Mouse (Mus musculus): ENCODE data around the gene Mblac1. TPM values are rescaled to one million over a fixed set of nuclear protein-coding genes. Genes with fewer than 3 reads are reported as not detected.
A peak's percentile ranks its signal among the peaks of the same experiment; 100 is the strongest.
"Not testable (repeated sequence)": the region's sequence is repeated elsewhere in the genome, so short reads cannot be mapped to it uniquely, and the experiment has no call there.

Mblac1 gene
- polyA plus RNA-seq, 2 experiments: 6.9 to 8.8 TPM

DNA sequence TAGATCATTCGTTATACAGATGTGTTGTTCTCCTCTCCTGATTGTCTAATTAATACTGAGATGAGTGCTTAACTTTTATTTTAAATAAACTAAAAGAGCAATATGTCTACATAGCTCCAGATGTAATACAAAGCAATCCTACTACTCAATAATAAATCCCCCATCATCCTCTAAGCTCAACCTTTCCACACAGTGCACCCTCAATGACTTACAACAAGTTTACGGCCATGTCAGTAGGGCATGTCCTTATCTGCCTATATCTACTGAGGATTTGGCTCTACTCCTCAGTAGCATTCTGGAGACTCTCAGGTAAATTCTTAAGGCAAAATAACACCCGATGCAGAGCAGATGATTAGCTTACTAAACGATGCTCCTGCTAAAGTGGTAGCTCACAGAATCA is 13.8 kb downstream of the Mblac1 start:
- Histone ChIP-seq H3K9me3 (ENCODE audit: control insufficient read depth, low read length) (peaks cover 7% of the 10 kb centered on the region; the same call in 1 of the 2 replicates), H3K4me3 (replicated peaks; ENCODE audit: low read length) (no peak overlapping the region), H3K4me1 (ENCODE audit: control insufficient read depth, insufficient read depth, low read length) (no peaks in the 10 kb centered on the region), H3K36me3 (ENCODE audit: control insufficient read depth, insufficient read depth, low read length) (no peaks in the 10 kb centered on the region), H3K9ac (ENCODE audit: low read depth, low read length, severe bottlenecking) (no peak overlapping the region), H3K4me2 (replicated peaks; ENCODE audit: low read depth, low read length, severe bottlenecking) (no peak overlapping the region), H3K27me3 (ENCODE audit: control insufficient read depth, insufficient read depth, low read length) (no peaks in the 10 kb centered on the region), H3K27ac (replicated peaks; ENCODE audit: low read depth, low read length) (no peak overlapping the region)
- no peak for TF ChIP-seq POLR2A (IDR thresholded peaks at IDR 0.05; ENCODE audit: borderline replicate concordance, extremely low read depth, insufficient read depth, insufficient read length)
- ATAC-seq (ENCODE audit: low FRiP score, low read depth) (no peak), DNase-seq (ENCODE audit: low spot score) (no peak)
- WGBS: 81% methylated on average over 4 of the region's 4 CpGs

DNA sequence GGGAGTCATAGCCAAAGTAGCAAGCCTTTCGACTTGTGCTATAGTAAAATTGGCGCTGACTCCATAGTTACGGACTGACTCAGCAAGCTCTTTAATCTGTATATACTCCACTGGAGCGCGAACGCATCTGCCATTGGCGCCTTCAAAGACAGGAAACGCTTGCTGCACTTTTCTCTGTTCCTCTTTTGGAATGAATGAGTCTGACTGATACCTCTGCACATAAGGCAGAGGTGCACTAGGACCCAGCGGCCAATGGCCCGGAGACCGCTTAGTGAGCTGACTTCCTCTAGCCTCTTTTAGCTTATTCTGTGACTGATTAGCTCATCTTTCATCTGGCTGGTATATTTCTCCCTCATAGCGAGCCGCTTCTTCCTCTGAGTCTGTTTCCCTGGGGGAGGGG is 22.5 kb downstream of the Mblac1 start:
- not testable (repeated sequence) for H3K4me1 ChIP-seq (ENCODE audit: control insufficient read depth, insufficient read depth, low read length); ATAC-seq (ENCODE audit: low FRiP score, low read depth); DNase-seq (ENCODE audit: low spot score); H3K9ac ChIP-seq (ENCODE audit: low read depth, low read length, severe bottlenecking); H3K9me3 ChIP-seq (ENCODE audit: control insufficient read depth, low read length); H3K4me3 ChIP-seq (replicated peaks; ENCODE audit: low read length); H3K27me3 ChIP-seq (ENCODE audit: control insufficient read depth, insufficient read depth, low read length); H3K4me2 ChIP-seq (replicated peaks; ENCODE audit: low read depth, low read length, severe bottlenecking); H3K27ac ChIP-seq (replicated peaks; ENCODE audit: low read depth, low read length); H3K36me3 ChIP-seq (ENCODE audit: control insufficient read depth, insufficient read depth, low read length)
- WGBS: 96% methylated on average over 13 of the region's 13 CpGs

DNA sequence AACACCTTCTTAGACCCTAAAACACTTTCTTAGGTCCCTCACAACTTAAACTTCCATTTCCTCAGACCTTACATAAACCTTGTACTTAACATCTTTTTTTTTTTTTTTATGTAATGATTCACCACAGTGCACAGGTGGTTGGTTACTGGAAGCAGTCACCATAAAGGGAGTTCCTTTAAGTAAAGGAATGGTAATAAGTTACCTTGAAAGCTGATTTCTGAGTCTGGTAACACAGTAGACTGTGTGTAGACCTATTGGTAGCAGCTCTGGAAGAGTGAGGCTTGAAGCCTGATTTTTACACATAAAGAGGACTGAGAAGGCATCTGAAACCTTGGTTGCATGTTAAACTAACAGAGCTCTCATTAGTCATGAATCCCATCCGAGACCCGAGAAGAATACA is 25.8 kb downstream of the Mblac1 start:
- 74% methylated on average over 2 of the region's 2 CpGs for WGBS
- DNase-seq (ENCODE audit: low spot score) (no peak), ATAC-seq (ENCODE audit: low FRiP score, low read depth) (no peak)
- TF ChIP-seq POLR2A (IDR thresholded peaks at IDR 0.05; ENCODE audit: borderline replicate concordance, extremely low read depth, insufficient read depth, insufficient read length): no peak
- H3K4me2 ChIP-seq (replicated peaks; ENCODE audit: low read depth, low read length, severe bottlenecking): no peak overlapping the region
- H3K9me3 ChIP-seq (ENCODE audit: control insufficient read depth, low read length): no peaks in the 10 kb centered on the region
- no peak overlapping the region for H3K9ac ChIP-seq (ENCODE audit: low read depth, low read length, severe bottlenecking)
- H3K36me3 ChIP-seq (ENCODE audit: control insufficient read depth, insufficient read depth, low read length): no peaks in the 10 kb centered on the region
- no peak overlapping the region for H3K27ac ChIP-seq (replicated peaks; ENCODE audit: low read depth, low read length)
- H3K4me1 ChIP-seq (ENCODE audit: control insufficient read depth, insufficient read depth, low read length): no peaks in the 10 kb centered on the region
- no peaks in the 10 kb centered on the region for H3K27me3 ChIP-seq (ENCODE audit: control insufficient read depth, insufficient read depth, low read length)
- no peak overlapping the region for H3K4me3 ChIP-seq (replicated peaks; ENCODE audit: low read length)

- ATAC-seq (ENCODE audit: low FRiP score, low read depth) (no peak), DNase-seq (ENCODE audit: low spot score) (peak; percentile 74)
- WGBS: 25% methylated on average over 4 of the region's 4 CpGs
- no peaks in the 10 kb centered on the region for H3K9me3 ChIP-seq (ENCODE audit: control insufficient read depth, low read length)
- H3K4me2 ChIP-seq (replicated peaks; ENCODE audit: low read depth, low read length, severe bottlenecking): no peak overlapping the region
- no peak for TF ChIP-seq POLR2A (IDR thresholded peaks at IDR 0.05; ENCODE audit: borderline replicate concordance, extremely low read depth, insufficient read depth, insufficient read length)
- H3K4me1 ChIP-seq (ENCODE audit: control insufficient read depth, insufficient read depth, low read length): no peaks in the 10 kb centered on the region
- H3K27ac ChIP-seq (replicated peaks; ENCODE audit: low read depth, low read length): no peak overlapping the region
- no peak overlapping the region for H3K9ac ChIP-seq (ENCODE audit: low read depth, low read length, severe bottlenecking)
- H3K4me3 ChIP-seq (replicated peaks; ENCODE audit: low read length): no peak overlapping the region
- H3K27me3 ChIP-seq (ENCODE audit: control insufficient read depth, insufficient read depth, low read length): no peaks in the 10 kb centered on the region
- H3K36me3 ChIP-seq (ENCODE audit: control insufficient read depth, insufficient read depth, low read length): no peaks in the 10 kb centered on the region
These were observed 28.0 kb downstream of the Mblac1 start for GRCm38 (mm10) chr5:138222111-138222510.

DNA sequence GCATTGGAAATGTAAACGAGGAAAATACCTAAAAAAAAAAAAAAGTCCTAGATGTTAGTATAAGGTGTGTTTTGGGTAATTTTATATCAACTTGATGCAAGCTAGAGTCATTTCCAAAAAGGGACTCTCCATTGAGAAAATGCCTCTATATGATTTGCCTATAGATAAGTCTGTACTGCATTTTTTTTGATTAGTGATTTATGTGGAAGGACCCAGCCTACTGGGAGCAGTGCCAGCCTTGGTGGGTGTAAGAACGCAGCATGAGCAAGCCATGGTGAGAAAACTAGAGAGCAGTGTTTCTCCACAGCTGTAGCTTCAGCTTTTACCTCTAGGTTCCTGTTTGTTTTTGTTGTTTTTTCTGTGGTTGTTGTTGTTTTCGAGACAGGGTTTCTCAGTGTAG is 29.2 kb downstream of the Mblac1 start:
- TF ChIP-seq POLR2A (IDR thresholded peaks at IDR 0.05; ENCODE audit: borderline replicate concordance, extremely low read depth, insufficient read depth, insufficient read length): no peak
- H3K27ac ChIP-seq (replicated peaks; ENCODE audit: low read depth, low read length): no peak overlapping the region
- H3K4me1 ChIP-seq (ENCODE audit: control insufficient read depth, insufficient read depth, low read length): no peaks in the 10 kb centered on the region
- ATAC-seq (ENCODE audit: low FRiP score, low read depth): no peak
- H3K36me3 ChIP-seq (ENCODE audit: control insufficient read depth, insufficient read depth, low read length): no peaks in the 10 kb centered on the region
- no peak overlapping the region for H3K9ac ChIP-seq (ENCODE audit: low read depth, low read length, severe bottlenecking)
- no peak overlapping the region for H3K4me2 ChIP-seq (replicated peaks; ENCODE audit: low read depth, low read length, severe bottlenecking)
- no peak overlapping the region for H3K4me3 ChIP-seq (replicated peaks; ENCODE audit: low read length)
- WGBS: 56% methylated on average over 3 of the region's 3 CpGs
- H3K27me3 ChIP-seq (ENCODE audit: control insufficient read depth, insufficient read depth, low read length): no peaks in the 10 kb centered on the region
- H3K9me3 ChIP-seq (ENCODE audit: control insufficient read depth, low read length): no peaks in the 10 kb centered on the region
- DNase-seq (ENCODE audit: low spot score): no peak

- Histone ChIP-seq H3K9me3 (ENCODE audit: control insufficient read depth, low read length) (no peaks in the 10 kb centered on the region), H3K27ac (replicated peaks; ENCODE audit: low read depth, low read length) (no peak within 1 kb of the TSS), H3K27me3 (ENCODE audit: control insufficient read depth, insufficient read depth, low read length) (no peaks in the 10 kb centered on the region), H3K4me2 (replicated peaks; ENCODE audit: low read depth, low read length, severe bottlenecking) (no peak within 1 kb of the TSS), H3K36me3 (ENCODE audit: control insufficient read depth, insufficient read depth, low read length) (no peaks in the 10 kb centered on the region), H3K9ac (ENCODE audit: low read depth, low read length, severe bottlenecking) (no peak within 1 kb of the TSS), H3K4me3 (replicated peaks; ENCODE audit: low read length) (no peak within 1 kb of the TSS), H3K4me1 (ENCODE audit: control insufficient read depth, insufficient read depth, low read length) (no peaks in the 10 kb centered on the region)
- ATAC-seq (ENCODE audit: low FRiP score, low read depth): no peak
- TF ChIP-seq POLR2A (IDR thresholded peaks at IDR 0.05; ENCODE audit: borderline replicate concordance, extremely low read depth, insufficient read depth, insufficient read length): no peak
- no peak for DNase-seq (ENCODE audit: low spot score)
- 53% methylated on average over 2 of the region's 2 CpGs for WGBS
These were observed 31.6 kb downstream of the Mblac1 start, which contains the start of gene Nxpe5 for GRCm38 (mm10) chr5:138225700-138226099. Nxpe5 (plus strand) TSS chr5:138225898.
